Mouse (Mus musculus): ENCODE measurements at regions not wholly inside any gene's neighbourhood (a gene's known extent, or its start where the extent isn't known, plus 50 kb on each side); places are given as distances from the start of the nearest gene placed in this dataset.

- Histone ChIP-seq H3K9ac (ENCODE audit: insufficient read depth, low read depth, low read length, poor library complexity, severe bottlenecking) (no peak overlapping the region), H3K27ac (ENCODE audit: insufficient read depth, low read depth, low read length, poor library complexity, severe bottlenecking) (no peak overlapping the region), H3K9me3 (ENCODE audit: control insufficient read depth, insufficient read depth, low read depth, low read length) (no peaks in the 10 kb centered on the region), H3K36me3 (ENCODE audit: control insufficient read depth, insufficient read depth, low read length, poor library complexity, severe bottlenecking) (no peaks in the 10 kb centered on the region), H3K4me3 (ENCODE audit: insufficient read depth in 1 of 2, low read depth in 1 of 2, low read length in 2 of 2, poor library complexity in 1 of 2, severe bottlenecking in 1 of 2) (no peak overlapping the region), H3K4me1 (ENCODE audit: control insufficient read depth in 2 of 2, insufficient read depth in 2 of 2, low read length in 2 of 2, poor library complexity in 1 of 2) (no peaks in the 10 kb centered on the region)
- in situ Hi-C loops (cut with MboI; ENCODE audit: low sequenced_read_pairs in 2 of 2, unreplicated experiment in 2 of 2) = no loop called here
- DNase-seq (ENCODE audit: low read depth, low spot score) = no peak
- no peak for TF ChIP-seq CHD2 (IDR thresholded peaks at IDR 0.05; ENCODE audit: low read depth, low read length)
- no peak for TF ChIP-seq ZNF384 (IDR thresholded peaks at IDR 0.05; ENCODE audit: low read depth, low read length)
- no peak for TF ChIP-seq MAFK (IDR thresholded peaks at IDR 0.05; ENCODE audit: insufficient read depth, low read depth, low read length)
- no peak for TF ChIP-seq HCFC1 (IDR thresholded peaks at IDR 0.05; ENCODE audit: borderline replicate concordance, insufficient read depth, low read length)
- TF ChIP-seq ZC3H11A (IDR thresholded peaks at IDR 0.05; ENCODE audit: borderline replicate concordance, low read depth, low read length) = no peak
Measured at GRCm38 (mm10) chr3:153045328-153045727, 63.3 kb upstream of the St6galnac5 start.

GRCm38 (mm10) chr3:153033980-153034379 is 51.9 kb upstream of the St6galnac5 start:
- Histone ChIP-seq H3K4me1 (ENCODE audit: control insufficient read depth in 2 of 2, insufficient read depth in 2 of 2, low read length in 2 of 2, poor library complexity in 1 of 2) (no peaks in the 10 kb centered on the region), H3K4me3 (ENCODE audit: insufficient read depth in 1 of 2, low read depth in 1 of 2, low read length in 2 of 2, poor library complexity in 1 of 2, severe bottlenecking in 1 of 2) (no peak overlapping the region), H3K9ac (ENCODE audit: insufficient read depth, low read depth, low read length, poor library complexity, severe bottlenecking) (no peak overlapping the region), H3K36me3 (ENCODE audit: control insufficient read depth, insufficient read depth, low read length, poor library complexity, severe bottlenecking) (no peaks in the 10 kb centered on the region), H3K9me3 (ENCODE audit: control insufficient read depth, insufficient read depth, low read depth, low read length) (no peaks in the 10 kb centered on the region), H3K27ac (ENCODE audit: insufficient read depth, low read depth, low read length, poor library complexity, severe bottlenecking) (no peak overlapping the region)
- DNase-seq (ENCODE audit: low read depth, low spot score) = no peak
- TF ChIP-seq CHD2 (IDR thresholded peaks at IDR 0.05; ENCODE audit: low read depth, low read length) (no peak), ZC3H11A (IDR thresholded peaks at IDR 0.05; ENCODE audit: borderline replicate concordance, low read depth, low read length) (no peak), ZNF384 (IDR thresholded peaks at IDR 0.05; ENCODE audit: low read depth, low read length) (no peak), HCFC1 (IDR thresholded peaks at IDR 0.05; ENCODE audit: borderline replicate concordance, insufficient read depth, low read length) (no peak), MAFK (IDR thresholded peaks at IDR 0.05; ENCODE audit: insufficient read depth, low read depth, low read length) (no peak)
- in situ Hi-C loops (cut with MboI; ENCODE audit: low sequenced_read_pairs in 2 of 2, unreplicated experiment in 2 of 2) = no loop called here
